Mouse (Mus musculus): Measurements from ENCODE around the gene Prap1. TPM values are rescaled to one million over a fixed set of nuclear protein-coding genes. Genes with fewer than 3 reads are reported as not detected.

Prap1 gene
- polyA plus RNA-seq, 1 experiment, result not detected

- Histone ChIP-seq H3K27me3 (ENCODE audit: control insufficient read depth, insufficient read depth, insufficient read length) (no peaks in the 10 kb centered on the region), H3ac (ENCODE audit: control insufficient read depth, insufficient read length) (no peak overlapping the region), H3K4me3 (peak overlapping the region; percentile 16), H3K36me3 (ENCODE audit: control insufficient read depth, insufficient read depth) (peaks cover 12% of the 10 kb centered on the region), H3K4me2 (ENCODE audit: low read depth) (peak overlapping the region; percentile 58), H3K79me2 (ENCODE audit: control insufficient read depth, insufficient read depth) (no peaks in the 10 kb centered on the region)
- TF ChIP-seq TCF12 (IDR thresholded peaks at IDR 0.05; ENCODE audit: insufficient read depth, poor library complexity, severe bottlenecking) (no peak), SRF (IDR thresholded peaks at IDR 0.05; ENCODE audit: control insufficient read depth, insufficient read length, low read depth) (no peak), CEBPB (IDR thresholded peaks at IDR 0.05; ENCODE audit: insufficient read depth, poor library complexity, severe bottlenecking) (no peak), REST (IDR thresholded peaks at IDR 0.05; ENCODE audit: insufficient read depth, insufficient read length) (no peak), USF1 (IDR thresholded peaks at IDR 0.05; ENCODE audit: low read depth) (no peak), MYOD1 (IDR thresholded peaks at IDR 0.05; ENCODE audit: control insufficient read depth in 1 of 3, insufficient read length in 2 of 3, low read depth in 2 of 3) (no peak), E2F4 (IDR thresholded peaks at IDR 0.05; ENCODE audit: insufficient read depth) (no peak), TCF3 (IDR thresholded peaks at IDR 0.05; ENCODE audit: insufficient read length, low read depth) (no peak), POLR2AphosphoS2 (IDR thresholded peaks at IDR 0.05; ENCODE audit: insufficient read length, low read depth) (no peak), MYOG (IDR thresholded peaks at IDR 0.05; ENCODE audit: control insufficient read depth in 1 of 3, insufficient read depth in 1 of 3, insufficient read length in 2 of 3, low read depth in 2 of 3) (no peak), POLR2A (IDR thresholded peaks at IDR 0.05; ENCODE audit: insufficient read length, low read depth) (no peak), MAX (IDR thresholded peaks at IDR 0.05; ENCODE audit: low read depth) (no peak)
Observed at GRCm38 (mm10) chr7:140101498-140101897, 8.3 kb downstream of the Prap1 start.

GRCm38 (mm10) chr7:140101993-140102860, 9.0 kb downstream of the Prap1 start, which contains the start of gene Fuom:
Gene Fuom (minus strand): TSS chr7:140102441.
- Histone ChIP-seq H3K36me3 (ENCODE audit: control insufficient read depth, insufficient read depth) (peaks cover 13% of the 10 kb centered on the region), H3ac (ENCODE audit: control insufficient read depth, insufficient read length) (no peak within 1 kb of the TSS), H3K4me2 (ENCODE audit: low read depth) (peak within 1 kb of the TSS; percentile 58), H3K79me2 (ENCODE audit: control insufficient read depth, insufficient read depth) (no peaks in the 10 kb centered on the region), H3K4me3 (peak within 1 kb of the TSS; percentile 16), H3K27me3 (ENCODE audit: control insufficient read depth, insufficient read depth, insufficient read length) (no peaks in the 10 kb centered on the region)
- TF ChIP-seq MAX (IDR thresholded peaks at IDR 0.05; ENCODE audit: low read depth) (no peak), POLR2A (IDR thresholded peaks at IDR 0.05; ENCODE audit: insufficient read length, low read depth) (peak; percentile 45), TCF12 (IDR thresholded peaks at IDR 0.05; ENCODE audit: insufficient read depth, poor library complexity, severe bottlenecking) (no peak)

- Histone ChIP-seq H3K79me2 (ENCODE audit: control insufficient read depth, insufficient read depth) (no peaks in the 10 kb centered on the region), H3K4me3 (no peak overlapping the region), H3K4me2 (ENCODE audit: low read depth) (no peak overlapping the region), H3ac (ENCODE audit: control insufficient read depth, insufficient read length) (no peak overlapping the region), H3K36me3 (ENCODE audit: control insufficient read depth, insufficient read depth) (peaks cover 18% of the 10 kb centered on the region), H3K27me3 (ENCODE audit: control insufficient read depth, insufficient read depth, insufficient read length) (no peaks in the 10 kb centered on the region)
- peak; percentile 47 for TF ChIP-seq POLR2AphosphoS2 (IDR thresholded peaks at IDR 0.05; ENCODE audit: insufficient read length, low read depth)
- no peak for TF ChIP-seq POLR2A (IDR thresholded peaks at IDR 0.05; ENCODE audit: insufficient read length, low read depth)
- TF ChIP-seq MAX (IDR thresholded peaks at IDR 0.05; ENCODE audit: low read depth), result no peak
- no peak for TF ChIP-seq E2F4 (IDR thresholded peaks at IDR 0.05; ENCODE audit: insufficient read depth)
Observed at GRCm38 (mm10) chr7:140104009-140104408, 10.8 kb downstream of the Prap1 start.

GRCm38 (mm10) chr7:140111943-140112342, 18.7 kb downstream of the Prap1 start:
- Histone ChIP-seq H3K27me3 (ENCODE audit: control insufficient read depth, insufficient read depth, insufficient read length) (no peaks in the 10 kb centered on the region), H3K4me2 (ENCODE audit: low read depth) (peak overlapping the region; percentile 63), H3ac (ENCODE audit: control insufficient read depth, insufficient read length) (no peak overlapping the region), H3K4me3 (no peak overlapping the region), H3K36me3 (ENCODE audit: control insufficient read depth, insufficient read depth) (peaks cover 25% of the 10 kb centered on the region), H3K79me2 (ENCODE audit: control insufficient read depth, insufficient read depth) (peaks cover 25% of the 10 kb centered on the region)
- TF ChIP-seq CEBPB (IDR thresholded peaks at IDR 0.05; ENCODE audit: insufficient read depth, poor library complexity, severe bottlenecking), result peak; percentile 75
- TF ChIP-seq MYOD1 (IDR thresholded peaks at IDR 0.05; ENCODE audit: control insufficient read depth in 1 of 3, insufficient read length in 2 of 3, low read depth in 2 of 3), result no peak
- TF ChIP-seq USF1 (IDR thresholded peaks at IDR 0.05; ENCODE audit: low read depth), result peak; percentile 26

GRCm38 (mm10) chr7:140115583-140116328, 22.6 kb downstream of the Prap1 start, which contains the start of gene Paox:
Gene Paox (plus strand): TSS chr7:140115799.
- H3K4me2 ChIP-seq (ENCODE audit: low read depth), result peak within 1 kb of the TSS; percentile 87
- H3ac ChIP-seq (ENCODE audit: control insufficient read depth, insufficient read length), result peak within 1 kb of the TSS; percentile 44
- no peak for TF ChIP-seq SRF (IDR thresholded peaks at IDR 0.05; ENCODE audit: control insufficient read depth, insufficient read length, low read depth)
- TF ChIP-seq POLR2AphosphoS2 (IDR thresholded peaks at IDR 0.05; ENCODE audit: insufficient read length, low read depth), result no peak
- TF ChIP-seq POLR2A (IDR thresholded peaks at IDR 0.05; ENCODE audit: insufficient read length, low read depth), result peak; percentile 27
- peaks cover 5% of the 10 kb centered on the region for H3K36me3 ChIP-seq (ENCODE audit: control insufficient read depth, insufficient read depth)
- peak within 1 kb of the TSS; percentile 84 for H3K4me3 ChIP-seq
- H3K27me3 ChIP-seq (ENCODE audit: control insufficient read depth, insufficient read depth, insufficient read length), result no peaks in the 10 kb centered on the region
- peaks cover 28% of the 10 kb centered on the region for H3K79me2 ChIP-seq (ENCODE audit: control insufficient read depth, insufficient read depth)

Measured in myocyte (in vitro differentiated cells).